Comparison of ENCODE assay signal across 8 mouse cellular contexts in genomic region chr2:129129412-129129929, GRCm38 (mm10). TPM values are rescaled to one million over a fixed set of nuclear protein-coding genes. Genes with fewer than 3 reads are reported as not detected.
DNase-seq lines count a peak whose midpoint lies in the region; ATAC-seq and TF ChIP-seq lines count a peak whose summit lies in the region.

Gene Chchd5 (plus strand): TSS chr2:129129700.

- H3K9me3 ChIP-seq in G1E (replicated peaks): no peaks in the 10 kb centered on the region
- H3K9me3 ChIP-seq in forebrain, embryonic 16.5 days (ENCODE audit: control insufficient read depth, low read length): peaks cover 4% of the 10 kb centered on the region; the same call in 1 of the 2 replicates
- H3K9me3 ChIP-seq in lung, embryonic 14.5 days (ENCODE audit: low read depth, low read length): no peaks in the 10 kb centered on the region; the same call in 1 of the 2 replicates

- peak within 1 kb of the TSS; percentile 69 for H3K4me2 ChIP-seq in forebrain, embryonic 16.5 days (ENCODE audit: low read length)
- peak within 1 kb of the TSS; percentile 90 for H3K4me2 ChIP-seq in lung, embryonic 14.5 days

- intact Hi-C loops in heart, postnatal 36 days (cut with DNase I): loop anchor here (1.0 to 2.0 kb wide), 2 partner anchors 28 to 69 kb away; partner anchors contain the start of gene Slc20a1

- peak; percentile 97 for ATAC-seq in G1E (ENCODE audit: extremely low read depth, insufficient number of reproducible peaks, low FRiP score, poor library complexity, severe bottlenecking)
- peak; percentile 100 for ATAC-seq in forebrain, embryonic 16.5 days
- ATAC-seq in lung, embryonic 14.5 days (ENCODE audit: insufficient read depth): peak; percentile 100

- no peak for TF ChIP-seq CTCF in G1E (IDR thresholded peaks at IDR 0.05; ENCODE audit: low read depth, low read length)
- TF ChIP-seq CTCF in layer of hippocampus, adult 2 months (conservative IDR thresholded peaks at IDR 0.05): no peak
- TF ChIP-seq CTCF in lung, embryonic 14.5 days (IDR thresholded peaks at IDR 0.05; ENCODE audit: low read depth): no peak
- TF ChIP-seq CTCF in olfactory bulb, adult 2 months (IDR thresholded peaks at IDR 0.05; ENCODE audit: insufficient read depth, low read depth, low read length): no peak
- TF ChIP-seq CTCF in thymus, adult 2 months (IDR thresholded peaks at IDR 0.05; ENCODE audit: borderline replicate concordance, control insufficient read depth, extremely low read depth, insufficient read depth, low read length, poor library complexity): 0 out of 2 replicates have a peak, but pooled peaks have one; percentile 29

- TF ChIP-seq POLR2A in olfactory bulb, adult 2 months (IDR thresholded peaks at IDR 0.05; ENCODE audit: insufficient read depth, low read depth, low read length): peak; percentile 83
- TF ChIP-seq POLR2A in thymus, adult 2 months (IDR thresholded peaks at IDR 0.05; ENCODE audit: control insufficient read depth, extremely low read depth, insufficient read depth, low read length, poor library complexity): peak; percentile 49; the same call in 1 of the 2 replicates

- no peaks in the 10 kb centered on the region for H3K27me3 ChIP-seq in G1E (ENCODE audit: insufficient read depth, low read length)
- no peaks in the 10 kb centered on the region for H3K27me3 ChIP-seq in forebrain, embryonic 16.5 days (replicated peaks; ENCODE audit: control insufficient read depth, insufficient read depth, low read length)
- H3K27me3 ChIP-seq in lung, embryonic 14.5 days (ENCODE audit: insufficient read depth, low read length): no peaks in the 10 kb centered on the region
- H3K27me3 ChIP-seq in thymus, adult 2 months (ENCODE audit: control insufficient read depth, insufficient read depth, low read length): no peaks in the 10 kb centered on the region

- H3K4me3 ChIP-seq in G1E (ENCODE audit: low read depth, low read length): peak within 1 kb of the TSS; percentile 74
- peak within 1 kb of the TSS; percentile 60 for H3K4me3 ChIP-seq in forebrain, embryonic 16.5 days (replicated peaks; ENCODE audit: low read length)
- peak within 1 kb of the TSS; percentile 80 for H3K4me3 ChIP-seq in layer of hippocampus, adult 2 months
- H3K4me3 ChIP-seq in lung, embryonic 14.5 days (ENCODE audit: low read depth, low read length): peak within 1 kb of the TSS; percentile 69
- peak within 1 kb of the TSS; percentile 71 for H3K4me3 ChIP-seq in olfactory bulb, adult 2 months (ENCODE audit: insufficient read depth, low read depth, low read length)
- peak within 1 kb of the TSS; percentile 52 for H3K4me3 ChIP-seq in thymus, adult 2 months (ENCODE audit: control insufficient read depth, insufficient read depth, low read length)

- WGBS in forebrain, embryonic 16.5 days: 0% methylated on average over 35 of the region's 35 CpGs
- under 1% methylated on average over 35 of the region's 35 CpGs for WGBS in lung, embryonic 14.5 days
- WGBS in olfactory bulb, adult 2 months: under 1% methylated on average over 35 of the region's 35 CpGs
- under 1% methylated on average over 35 of the region's 35 CpGs for WGBS in thymus, adult 2 months

- H3K27ac ChIP-seq in forebrain, embryonic 16.5 days (ENCODE audit: low read length): peak within 1 kb of the TSS; percentile 72
- H3K27ac ChIP-seq in layer of hippocampus, adult 2 months: peak within 1 kb of the TSS; percentile 97
- peak within 1 kb of the TSS; percentile 95 for H3K27ac ChIP-seq in lung, embryonic 14.5 days (ENCODE audit: low read depth)
- peak within 1 kb of the TSS; percentile 68 for H3K27ac ChIP-seq in olfactory bulb, adult 2 months (ENCODE audit: insufficient read depth, low read depth, low read length)
- H3K27ac ChIP-seq in thymus, adult 2 months (ENCODE audit: control insufficient read depth, insufficient read depth, low read length): peak within 1 kb of the TSS; percentile 94

- peaks cover 79% of the 10 kb centered on the region for H3K36me3 ChIP-seq in G1E (replicated peaks)
- H3K36me3 ChIP-seq in forebrain, embryonic 16.5 days (ENCODE audit: control insufficient read depth, insufficient read depth): peaks cover 24% of the 10 kb centered on the region
- peaks cover 54% of the 10 kb centered on the region for H3K36me3 ChIP-seq in lung, embryonic 14.5 days (ENCODE audit: insufficient read depth)
- H3K36me3 ChIP-seq in thymus, adult 2 months (ENCODE audit: control insufficient read depth, insufficient read depth, low read length): peaks cover 21% of the 10 kb centered on the region

- peak within 1 kb of the TSS; percentile 69 for H3K9ac ChIP-seq in forebrain, embryonic 16.5 days (replicated peaks; ENCODE audit: low read depth, low read length)
- H3K9ac ChIP-seq in lung, embryonic 14.5 days: peak within 1 kb of the TSS; percentile 83

- DNase-seq in G1E (ENCODE audit: low spot score): peak; percentile 93
- peak; percentile 91 to 96 for DNase-seq in cerebellum, adult 18-20 months
- peak; percentile 82 to 87 for DNase-seq in heart, postnatal 36 days
- peak; percentile 92 to 98 for DNase-seq in layer of hippocampus, adult 2 months (ENCODE audit: low spot score in 2 of 2)
- DNase-seq in lung, embryonic 14.5 days: peak; percentile 97
- peak; percentile 72 for DNase-seq in thymus, adult 2 months

- H3K4me1 ChIP-seq in G1E (ENCODE audit: insufficient read depth, low read depth, low read length): peaks cover 40% of the 10 kb centered on the region
- peaks cover 14% of the 10 kb centered on the region for H3K4me1 ChIP-seq in forebrain, embryonic 16.5 days (replicated peaks; ENCODE audit: control insufficient read depth, insufficient read depth, low read length)
- peaks cover 7% of the 10 kb centered on the region for H3K4me1 ChIP-seq in lung, embryonic 14.5 days (ENCODE audit: insufficient read depth)
- peaks cover 13% of the 10 kb centered on the region for H3K4me1 ChIP-seq in olfactory bulb, adult 2 months (ENCODE audit: control insufficient read depth, insufficient read depth, low read length)
- H3K4me1 ChIP-seq in thymus, adult 2 months (replicated peaks; ENCODE audit: control insufficient read depth, insufficient read depth, low read length): peaks cover 25% of the 10 kb centered on the region

RNA-seq across cellular contexts. Expression of gene Chchd5, which starts in this region (rescaled TPM):
- total RNA-seq in G1E (2014; fragmentation: Nextera tagmentation) (65.3 and 70.6 TPM in 2 replicates), G1E (2017) (33.9 and 39.1 TPM in 2 replicates)
- 9.0 and 63.3 TPM in 2 replicates for polyA plus RNA-seq in G1E (2012)
- 20.1 and 23.5 TPM in 2 replicates for polyA plus RNA-seq in forebrain, embryonic 16.5 days (2015; fragmentation: Nextera tagmentation; extraction: Ambion mirVana)
- 10 to 100 TPM; 12.4 to 12.5 TPM for total RNA-seq in heart, postnatal 36 days (2021)
- total RNA-seq in layer of hippocampus, adult 2 months (2021): 10 to 100 TPM; 12.1 to 14.1 TPM
- 25.7 and 28.2 TPM in 2 replicates for polyA plus RNA-seq in lung, embryonic 14.5 days (2014; fragmentation: Nextera tagmentation; extraction: Ambion mirVana)
- not detected in 2 replicates for polyA plus RNA-seq in olfactory bulb, adult 2 months (2012; ENCODE audit: insufficient read depth, insufficient read length, low replicate concordance, missing spikeins)
- 55.5 and 65.2 TPM in 2 replicates for polyA plus RNA-seq in thymus, adult 2 months (2012; rRNA removed)

Comparison
In these comparisons a context has a peak if more than half of its experiments do, and no peak if none do; other contexts are left out.
1. Peak in every context shown above with its lines: DNase-seq, ATAC-seq, H3K4me3 ChIP-seq and H3K27ac ChIP-seq.